Mouse (Mus musculus) CH12.LX (cell line): ENCODE measurements around the gene Ak8.

Source experiments
- CHD1 ChIP-seq: IDR thresholded peaks from 2 replicates; pipeline ENCODE4 v1.6.1; 2012; ENCODE audit warnings: low read depth, low read length, improper control_type of control experiment, inconsistent platforms
- CHD2 ChIP-seq: IDR thresholded peaks from 2 replicates; pipeline ENCODE4 v1.6.1; 2011; ENCODE audit warnings: low read length, improper control_type of control experiment
- CTCF ChIP-seq, 2 experiments: IDR thresholded peaks in 1 of 2; conservative IDR thresholded peaks in 1 of 2; 2 replicates each; pipeline ENCODE4 v1.5.1; 2011 to 2012; ENCODE audit warnings: low read depth in 2 of 2, low read length in 2 of 2, improper control_type of control experiment in 1 of 2, inconsistent platforms in 1 of 2, mild to moderate bottlenecking in 1 of 2, moderate library complexity in 1 of 2
- EP300 ChIP-seq: IDR thresholded peaks from 2 replicates; pipeline ENCODE4 v1.6.1; 2011; ENCODE audit warnings: low read length, improper control_type of control experiment
- GABPA ChIP-seq: IDR thresholded peaks from 2 replicates; pipeline ENCODE4 v1.6.1; 2012; ENCODE audit warnings: low read depth, low read length, improper control_type of control experiment, inconsistent platforms; ENCODE audit not compliant: insufficient replicate concordance
- MAFK ChIP-seq: IDR thresholded peaks from 2 replicates; pipeline ENCODE4 v1.6.1; 2011; ENCODE audit warnings: low read length, improper control_type of control experiment; ENCODE audit not compliant: insufficient replicate concordance
- MAZ ChIP-seq: IDR thresholded peaks from 2 replicates; pipeline ENCODE4 v1.6.1; 2012; ENCODE audit warnings: low read depth, mild to moderate bottlenecking, inconsistent platforms, low read length, improper control_type of control experiment, moderate library complexity
- MXI1 ChIP-seq: IDR thresholded peaks from 2 replicates; pipeline ENCODE4 v1.6.1; 2011; ENCODE audit warnings: mild to moderate bottlenecking, low read depth, low read length, improper control_type of control experiment
- POLR2A ChIP-seq: IDR thresholded peaks from 2 replicates; pipeline ENCODE4 v1.6.1; 2011; ENCODE audit warnings: low read depth, mild to moderate bottlenecking, improper control_type of control experiment, low read length
- POLR2AphosphoS2 ChIP-seq: IDR thresholded peaks from 2 replicates; pipeline ENCODE4 v1.6.1; 2011; ENCODE audit warnings: low read depth, low read length, improper control_type of control experiment
- RAD21 ChIP-seq: IDR thresholded peaks from 2 replicates; pipeline ENCODE4 v1.6.1; 2011; ENCODE audit warnings: low read depth, mild to moderate bottlenecking, low read length, improper control_type of control experiment, moderate library complexity
- RCOR1 ChIP-seq: conservative IDR thresholded peaks from 2 replicates; pipeline ENCODE4 v1.6.1; 2012; ENCODE audit warnings: low read depth, mild to moderate bottlenecking, inconsistent platforms, low read length, improper control_type of control experiment
- ZC3H11A ChIP-seq: IDR thresholded peaks from 2 replicates; pipeline ENCODE4 v1.6.1; 2012; ENCODE audit warnings: low read depth, mild to moderate bottlenecking, inconsistent platforms, low read length, improper control_type of control experiment
- ZKSCAN1 ChIP-seq: IDR thresholded peaks from 2 replicates; pipeline ENCODE4 v1.6.1; 2012; ENCODE audit warnings: low read depth, inconsistent platforms, low read length, improper control_type of control experiment, borderline replicate concordance

DNA sequence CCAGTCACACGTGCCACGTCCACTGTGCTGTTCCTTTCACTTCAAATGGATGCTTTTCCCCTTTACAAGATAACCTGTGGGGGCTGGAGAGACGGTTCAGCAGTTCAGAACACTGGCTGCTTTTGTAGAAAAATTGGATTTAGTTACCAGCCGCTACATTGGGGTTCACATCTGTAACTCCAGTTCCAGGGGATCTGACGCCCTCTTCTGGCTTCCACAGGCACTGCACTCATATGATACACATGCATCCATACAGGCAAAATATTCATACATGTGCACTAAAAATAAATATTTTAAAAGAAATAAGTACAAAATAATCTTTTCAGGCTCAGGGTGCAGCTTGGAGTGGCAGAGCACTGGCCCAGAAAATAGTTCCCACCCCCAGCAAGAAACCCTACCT, 94.7 kb downstream of the Ak8 start:
- TF ChIP-seq RCOR1 (no peak), CTCF (conservative IDR thresholded peaks at IDR 0.05 in 1 of 2, IDR thresholded peaks at IDR 0.05 in 1 of 2; ENCODE audit: low read depth in 2 of 2, low read length in 2 of 2) (peak in 1 of 2 experiments; percentile 49; a peak in 2 of 4 replicates), RAD21 (peak; percentile 27), EP300 (no peak), CHD2 (no peak), MXI1 (no peak), POLR2A (no peak), POLR2AphosphoS2 (no peak), ZC3H11A (no peak), MAZ (no peak), GABPA (no peak), CHD1 (no peak), MAFK (no peak), ZKSCAN1 (no peak)
